Mouse (Mus musculus) neural tube, embryonic 14.5 days (tissue): Measurements from ENCODE around the gene Snx5. TPM values are rescaled to one million over a fixed set of nuclear protein-coding genes. Genes with fewer than 3 reads are reported as not detected.

Experiments
- ATAC-seq: fragments of 200-750 bp; cut with Nextera tagmentation; 2 replicates; pipeline ENCODE4 v1.8.0; 2017; ENCODE audit warnings: low read depth, mild to moderate bottlenecking, moderate TSS enrichment, moderate library complexity
- H3K27ac ChIP-seq: fragments of 300-500 bp; sonication (generic); 2 replicates; pipeline ENCODE4 v1.5.1; 2014; ENCODE audit warnings: low read depth, mild to moderate bottlenecking, control low read depth, low read length, moderate library complexity, mixed read lengths
- H3K27me3 ChIP-seq: fragments of 300-500 bp; sonication (generic); 2 replicates; pipeline ENCODE4 v1.6.1; 2014; ENCODE audit warnings: low read length; ENCODE audit not compliant: control insufficient read depth, insufficient read depth
- H3K36me3 ChIP-seq: fragments of 300-500 bp; sonication (generic); 2 replicates; pipeline ENCODE4 v1.6.1; 2014; ENCODE audit warnings: low read length, mixed read lengths; ENCODE audit not compliant: control insufficient read depth, insufficient read depth
- H3K4me1 ChIP-seq: fragments of 300-500 bp; sonication (generic); 2 replicates; pipeline ENCODE4 v1.6.1; 2014; ENCODE audit warnings: low read length; ENCODE audit not compliant: control insufficient read depth, insufficient read depth
- H3K4me2 ChIP-seq: fragments of 300-500 bp; sonication (generic); 2 replicates; pipeline ENCODE4 v1.6.1; 2014; ENCODE audit warnings: mild to moderate bottlenecking, low read depth, low read length, control low read depth
- H3K4me3 ChIP-seq: fragments of 300-500 bp; sonication (generic); 2 replicates; pipeline ENCODE4 v1.5.1; 2014; ENCODE audit warnings: low read depth, low read length, control low read depth, mixed read lengths
- H3K9ac ChIP-seq: fragments of 300-500 bp; sonication (generic); replicated peaks from 2 replicates; pipeline ENCODE4 v1.6.1; 2014; ENCODE audit warnings: low read depth, mild to moderate bottlenecking, control low read depth, low read length, mixed read lengths
- H3K9me3 ChIP-seq: fragments of 300-500 bp; sonication (generic); 2 replicates; pipeline ENCODE4 v1.6.1; 2016; ENCODE audit warnings: low read length; ENCODE audit not compliant: control insufficient read depth
- WGBS: fragments of 180-500 bp; shearing (Covaris S2); extraction: QIAGEN DNeasy Blood & Tissue Kit; methylation state at CpG from one replicate; pipeline ENCODE4 v1.1.7; 2014; 5-methylcytosine and 5-hydroxymethylcytosine counted together
- polyA plus RNA-seq: library from polyadenylated mRNA; unstranded; fragments of >200 nt; fragmentation: Nextera tagmentation; extraction: Ambion mirVana; gene quantifications from 2 replicates; pipeline ENCODE4 v1.2.1, GENCODE M21; 2014

Snx5 gene
- polyA plus RNA-seq, 1 experiment from 2014 or later, result 79.1 TPM

- no peaks in the 10 kb centered on the region for H3K9me3 ChIP-seq
- peak overlapping the region; percentile 56 for H3K4me2 ChIP-seq
- H3K36me3 ChIP-seq, result no peaks in the 10 kb centered on the region
- H3K27me3 ChIP-seq, result no peaks in the 10 kb centered on the region
- peak overlapping the region; percentile 88 for H3K4me3 ChIP-seq
- under 1% methylated on average over 11 of the region's 11 CpGs for WGBS
- peak overlapping the region; percentile 86; the same call in 1 of the 2 replicates for H3K9ac ChIP-seq
- peaks cover 19% of the 10 kb centered on the region for H3K4me1 ChIP-seq
- H3K27ac ChIP-seq, result no peak overlapping the region
- ATAC-seq, result no peak
Measured at GRCm38 (mm10) chr2:144269306-144269650, 1.4 kb downstream of the Snx5 start.

GRCm38 (mm10) chr2:144268446-144269305 lies 2.0 kb downstream of the Snx5 start:
- Histone ChIP-seq H3K4me3 (peak overlapping the region; percentile 88), H3K4me1 (peaks cover 19% of the 10 kb centered on the region), H3K9me3 (no peaks in the 10 kb centered on the region), H3K27me3 (no peaks in the 10 kb centered on the region), H3K27ac (no peak overlapping the region), H3K4me2 (peak overlapping the region; percentile 56), H3K36me3 (no peaks in the 10 kb centered on the region), H3K9ac (0 out of 2 replicates have a peak overlapping the region, but pooled peaks have one; percentile 17)
- 7% methylated on average over 6 of the region's 6 CpGs for WGBS
- no peak for ATAC-seq

GRCm38 (mm10) chr2:144267731-144268015 lies 3.0 kb downstream of the Snx5 start:
- H3K27ac ChIP-seq, result no peak overlapping the region
- no peak for ATAC-seq
- peaks cover 19% of the 10 kb centered on the region for H3K4me1 ChIP-seq
- no peak overlapping the region for H3K4me2 ChIP-seq
- no peaks in the 10 kb centered on the region for H3K36me3 ChIP-seq
- H3K9ac ChIP-seq, result no peak overlapping the region
- H3K9me3 ChIP-seq, result no peaks in the 10 kb centered on the region
- WGBS, result 57% methylated on average over 1 of the region's 1 CpGs
- H3K4me3 ChIP-seq, result no peak overlapping the region
- no peaks in the 10 kb centered on the region for H3K27me3 ChIP-seq

GRCm38 (mm10) chr2:144267004-144267730 lies 3.5 kb downstream of the Snx5 start:
- no peak overlapping the region for H3K4me3 ChIP-seq
- no peak for ATAC-seq
- no peaks in the 10 kb centered on the region for H3K36me3 ChIP-seq
- H3K4me1 ChIP-seq, result peaks cover 19% of the 10 kb centered on the region
- H3K9ac ChIP-seq, result no peak overlapping the region
- H3K27me3 ChIP-seq, result no peaks in the 10 kb centered on the region
- no peak overlapping the region for H3K4me2 ChIP-seq
- 50% methylated on average over 5 of the region's 5 CpGs for WGBS
- H3K27ac ChIP-seq, result no peak overlapping the region
- no peaks in the 10 kb centered on the region for H3K9me3 ChIP-seq

GRCm38 (mm10) chr2:144265916-144266683 lies 4.6 kb downstream of the Snx5 start:
- H3K27ac ChIP-seq, result no peak overlapping the region
- no peaks in the 10 kb centered on the region for H3K36me3 ChIP-seq
- H3K9ac ChIP-seq, result no peak overlapping the region
- no peaks in the 10 kb centered on the region for H3K9me3 ChIP-seq
- ATAC-seq, result no peak
- H3K27me3 ChIP-seq, result no peaks in the 10 kb centered on the region
- H3K4me3 ChIP-seq, result no peak overlapping the region
- no peak overlapping the region for H3K4me2 ChIP-seq
- H3K4me1 ChIP-seq, result peaks cover 19% of the 10 kb centered on the region
- 68% methylated on average over 4 of the region's 4 CpGs for WGBS

GRCm38 (mm10) chr2:144265120-144265488 lies 5.6 kb downstream of the Snx5 start:
- ATAC-seq, result no peak
- Histone ChIP-seq H3K36me3 (no peaks in the 10 kb centered on the region), H3K9ac (no peak overlapping the region), H3K27ac (no peak overlapping the region), H3K9me3 (no peaks in the 10 kb centered on the region), H3K27me3 (no peaks in the 10 kb centered on the region), H3K4me2 (no peak overlapping the region), H3K4me1 (peaks cover 19% of the 10 kb centered on the region), H3K4me3 (no peak overlapping the region)
- WGBS, result 71% methylated on average over 3 of the region's 3 CpGs

- WGBS, result 82% methylated on average over 5 of the region's 5 CpGs
- no peak overlapping the region for H3K9ac ChIP-seq
- H3K27ac ChIP-seq, result no peak overlapping the region
- no peaks in the 10 kb centered on the region for H3K9me3 ChIP-seq
- ATAC-seq, result no peak
- H3K4me1 ChIP-seq, result peaks cover 19% of the 10 kb centered on the region
- H3K4me2 ChIP-seq, result no peak overlapping the region
- H3K36me3 ChIP-seq, result no peaks in the 10 kb centered on the region; the same call in 1 of the 2 replicates
- no peaks in the 10 kb centered on the region for H3K27me3 ChIP-seq
- no peak overlapping the region for H3K4me3 ChIP-seq
Measured at GRCm38 (mm10) chr2:144264398-144265119, 6.1 kb downstream of the Snx5 start.

- Histone ChIP-seq H3K9ac (no peak overlapping the region), H3K27me3 (no peaks in the 10 kb centered on the region), H3K4me1 (peaks cover 3% of the 10 kb centered on the region; the same call in 1 of the 2 replicates), H3K4me3 (no peak overlapping the region), H3K9me3 (no peaks in the 10 kb centered on the region), H3K36me3 (peaks cover 17% of the 10 kb centered on the region), H3K4me2 (no peak overlapping the region), H3K27ac (no peak overlapping the region)
- WGBS, result 95% methylated on average over 2 of the region's 2 CpGs
- ATAC-seq, result no peak
Measured at GRCm38 (mm10) chr2:144262837-144263236, 7.9 kb downstream of the Snx5 start.
